Mouse (Mus musculus) limb, embryonic 13.5 days (tissue): ENCODE measurements at regions not wholly inside any gene's neighbourhood (a gene's known extent, or its start where the extent isn't known, plus 50 kb on each side); places are given as distances from the start of the nearest gene placed in this dataset.

Experiments
- ATAC-seq: fragments of 200-750 bp; cut with Nextera tagmentation; 2 replicates; pipeline ENCODE4 v1.8.0; 2017; ENCODE audit warnings: low read depth, moderate number of reproducible peaks, moderate TSS enrichment; ENCODE audit not compliant: low FRiP score
- H3K27ac ChIP-seq: fragments of 300-500 bp; sonication (generic); 2 replicates; pipeline ENCODE4 v1.5.1; 2015; ENCODE audit warnings: inconsistent platforms, mild to moderate bottlenecking, moderate library complexity
- H3K27me3 ChIP-seq: fragments of 300-500 bp; sonication (generic); 2 replicates; pipeline ENCODE4 v1.6.1; 2015; ENCODE audit warnings: mild to moderate bottlenecking, inconsistent platforms
- H3K36me3 ChIP-seq: fragments of 300-500 bp; sonication (generic); 2 replicates; pipeline ENCODE4 v1.6.1; 2015; ENCODE audit warnings: inconsistent platforms, mild to moderate bottlenecking, moderate library complexity
- H3K4me1 ChIP-seq: fragments of 300-500 bp; sonication (generic); 2 replicates; pipeline ENCODE4 v1.6.1; 2015; ENCODE audit warnings: inconsistent platforms
- H3K4me2 ChIP-seq: fragments of 300-500 bp; sonication (generic); replicated peaks from 2 replicates; pipeline ENCODE4 v1.6.1; 2015; ENCODE audit warnings: inconsistent platforms, mild to moderate bottlenecking, moderate library complexity
- H3K4me3 ChIP-seq: fragments of 300-500 bp; sonication (generic); 2 replicates; pipeline ENCODE4 v1.5.1; 2015; ENCODE audit warnings: moderate library complexity, mild to moderate bottlenecking, inconsistent platforms
- H3K9ac ChIP-seq: fragments of 300-500 bp; sonication (generic); 2 replicates; pipeline ENCODE4 v1.6.1; 2015; ENCODE audit warnings: mild to moderate bottlenecking, inconsistent platforms
- H3K9me3 ChIP-seq: fragments of 300-500 bp; sonication (generic); 2 replicates; pipeline ENCODE4 v1.6.1; 2016; ENCODE audit warnings: inconsistent platforms
- WGBS: fragments of 180-500 bp; shearing (Covaris S2); methylation state at CpG from one replicate; pipeline ENCODE4 v1.1.7; 2015; 5-methylcytosine and 5-hydroxymethylcytosine counted together

DNA sequence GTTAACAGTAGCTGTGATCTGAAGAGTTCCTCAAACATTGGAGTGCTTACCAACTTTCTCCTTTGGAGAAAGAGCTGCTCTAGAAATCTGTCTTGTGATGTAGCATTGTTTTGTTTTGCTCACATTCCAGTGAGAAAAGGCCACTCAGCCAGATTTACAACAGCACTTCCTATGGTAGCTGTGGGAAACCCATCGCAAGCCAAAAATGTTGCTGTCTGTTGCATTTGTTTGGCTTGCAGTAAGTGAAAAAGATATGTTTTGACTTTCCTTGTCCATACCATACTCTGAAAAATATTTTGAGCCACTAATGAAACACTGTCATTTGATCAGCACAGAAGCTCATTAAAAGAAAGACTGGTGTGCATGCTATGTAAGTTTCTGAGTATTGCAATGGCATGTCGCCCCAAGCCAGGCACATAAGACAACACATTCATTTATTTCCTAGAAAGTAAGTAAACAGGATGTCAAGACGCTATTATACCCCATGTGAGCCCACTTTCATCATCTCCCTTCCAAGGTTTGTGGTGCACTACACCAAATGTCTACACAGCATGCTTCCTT is 66.2 kb downstream of the Car2 start:
- Histone ChIP-seq H3K9ac (no peak overlapping the region), H3K4me2 (no peak overlapping the region), H3K4me1 (0 out of 2 replicates have a peak, but pooled peaks cover under 1% of the 10 kb centered on the region), H3K27ac (no peak overlapping the region), H3K9me3 (no peaks in the 10 kb centered on the region), H3K4me3 (no peak overlapping the region), H3K27me3 (no peaks in the 10 kb centered on the region), H3K36me3 (no peaks in the 10 kb centered on the region)
- WGBS: 80% methylated on average over 3 of the region's 3 CpGs
- no peak for ATAC-seq

DNA sequence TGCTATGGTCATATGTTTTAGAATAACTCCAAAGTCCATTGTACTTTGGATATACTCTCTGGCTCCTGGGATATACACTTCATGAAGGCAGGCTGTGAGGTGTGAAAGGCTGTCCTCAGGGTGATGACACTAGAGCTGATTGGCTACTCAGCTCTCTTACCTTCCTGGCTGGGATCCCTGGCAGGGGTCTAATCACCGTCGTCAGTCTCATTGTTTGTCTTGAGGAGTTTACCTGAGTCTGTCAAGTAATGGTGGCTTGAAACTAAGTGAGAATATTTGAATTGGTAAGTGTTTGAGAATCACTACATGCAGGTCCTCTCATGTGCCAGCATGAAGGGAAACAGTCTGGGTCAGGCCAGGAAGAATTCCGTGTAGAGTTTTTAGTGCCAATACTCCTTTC is 66.9 kb downstream of the Car2 start:
- WGBS: 50% methylated on average over 3 of the region's 3 CpGs
- Histone ChIP-seq H3K27me3 (no peaks in the 10 kb centered on the region), H3K4me2 (no peak overlapping the region), H3K4me1 (peaks cover 8% of the 10 kb centered on the region; the same call in 1 of the 2 replicates), H3K27ac (no peak overlapping the region), H3K9ac (no peak overlapping the region), H3K4me3 (no peak overlapping the region), H3K9me3 (no peaks in the 10 kb centered on the region), H3K36me3 (no peaks in the 10 kb centered on the region)
- ATAC-seq: no peak

DNA sequence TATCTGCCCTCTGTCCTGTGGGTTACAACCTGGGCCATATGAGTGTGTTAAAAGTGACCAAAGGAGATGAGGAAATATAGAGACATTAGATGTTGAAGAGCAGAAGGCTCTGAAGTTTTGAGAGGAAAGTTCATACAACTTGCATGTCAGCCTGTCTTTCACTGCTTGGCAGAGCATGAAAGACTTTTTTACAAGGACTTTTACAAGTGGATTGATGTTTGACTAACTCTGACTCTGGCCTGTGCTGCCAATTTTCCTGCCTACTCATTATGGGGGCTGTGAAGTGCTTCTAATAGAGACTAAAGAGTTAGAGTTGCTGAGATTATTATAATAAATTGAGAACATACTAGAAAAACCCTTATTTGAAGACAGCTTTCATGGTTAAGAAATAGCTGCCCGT is 71.4 kb downstream of the Car2 start:
- WGBS: 45% methylated on average over 1 of the region's 1 CpGs

DNA sequence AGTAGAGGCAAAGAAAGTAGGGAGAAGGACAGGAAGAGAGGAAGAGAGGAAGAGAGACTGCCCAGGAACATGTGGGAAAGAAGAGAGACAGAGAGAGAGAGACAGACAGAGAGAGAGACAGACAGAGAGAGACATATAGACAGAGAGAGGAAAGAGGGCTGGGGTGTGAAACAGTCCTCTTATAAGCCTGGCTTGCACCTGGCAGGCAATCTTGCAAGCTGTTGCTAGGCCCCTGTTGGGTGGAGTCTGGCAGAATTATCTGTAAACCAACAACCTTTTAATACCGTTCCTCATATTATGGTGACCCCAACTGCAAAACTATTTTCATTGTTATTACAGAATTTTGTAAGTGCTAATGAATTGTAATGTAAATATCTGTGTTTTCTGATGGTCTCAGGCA is 72.2 kb downstream of the Car2 start:
- no peak for ATAC-seq
- H3K4me3 ChIP-seq: no peak overlapping the region
- H3K9me3 ChIP-seq: no peaks in the 10 kb centered on the region
- H3K36me3 ChIP-seq: no peaks in the 10 kb centered on the region
- H3K27ac ChIP-seq: peak overlapping the region; percentile 48; the same call in 1 of the 2 replicates
- no peak overlapping the region for H3K9ac ChIP-seq
- WGBS: 40% methylated on average over 1 of the region's 1 CpGs
- H3K4me1 ChIP-seq: peaks cover 18% of the 10 kb centered on the region
- no peak overlapping the region for H3K4me2 ChIP-seq
- H3K27me3 ChIP-seq: no peaks in the 10 kb centered on the region

More for the DNA sequence above, 71.4 kb downstream of the Car2 start:
- Histone ChIP-seq H3K9ac (no peak overlapping the region), H3K36me3 (no peaks in the 10 kb centered on the region), H3K4me1 (peaks cover 18% of the 10 kb centered on the region), H3K4me3 (no peak overlapping the region), H3K27me3 (no peaks in the 10 kb centered on the region), H3K4me2 (no peak overlapping the region), H3K27ac (no peak overlapping the region), H3K9me3 (no peaks in the 10 kb centered on the region)
- ATAC-seq: peak; percentile 42; the same call in 1 of the 2 replicates

DNA sequence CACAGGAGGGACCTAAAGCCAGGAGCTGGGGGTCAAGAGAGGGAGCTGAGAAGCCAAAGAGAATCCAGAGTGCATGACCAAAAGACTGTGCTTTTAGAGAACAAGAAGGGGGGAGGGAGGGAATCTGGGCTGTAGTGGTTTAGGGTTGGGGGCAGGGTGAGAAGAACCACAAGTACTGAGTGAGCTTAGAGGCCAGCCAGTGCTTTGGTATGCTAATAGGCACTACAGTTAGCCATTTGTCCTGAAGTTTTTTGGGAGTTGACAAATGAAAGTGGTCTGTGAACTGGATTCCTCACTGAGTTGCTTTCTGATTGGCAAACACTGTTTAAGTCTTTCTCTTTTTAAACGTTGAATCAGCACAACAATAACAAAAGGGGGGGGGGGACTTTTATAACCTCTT is 73.5 kb downstream of the Car2 start:
- no peak overlapping the region for H3K27ac ChIP-seq
- H3K9me3 ChIP-seq: no peaks in the 10 kb centered on the region
- no peaks in the 10 kb centered on the region for H3K36me3 ChIP-seq
- H3K4me1 ChIP-seq: peaks cover 18% of the 10 kb centered on the region
- H3K4me3 ChIP-seq: no peak overlapping the region
- no peak for ATAC-seq
- H3K4me2 ChIP-seq: no peak overlapping the region
- no peaks in the 10 kb centered on the region for H3K27me3 ChIP-seq
- H3K9ac ChIP-seq: no peak overlapping the region
- WGBS: 0% methylated on average over 1 of the region's 1 CpGs

DNA sequence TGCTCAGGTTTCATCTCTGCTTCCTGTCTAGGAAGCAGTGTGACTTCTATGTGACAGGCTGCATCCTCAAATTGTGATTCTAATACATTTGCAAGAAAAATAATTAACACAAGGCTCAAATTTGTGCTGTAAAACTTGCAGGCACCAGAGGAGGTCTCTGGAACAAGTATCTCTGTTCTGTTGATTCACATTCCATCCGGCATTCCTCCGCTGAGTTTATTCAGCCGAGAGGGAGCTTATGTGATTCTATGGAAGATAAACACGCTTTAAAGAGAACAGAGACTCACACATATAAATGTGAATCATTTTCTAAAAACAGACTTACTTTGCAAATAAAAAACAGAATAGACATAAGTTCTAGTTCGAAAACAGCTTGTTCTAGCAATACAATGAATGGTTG is 78.7 kb downstream of the Car2 start:
- H3K4me1 ChIP-seq: 0 out of 2 replicates have a peak, but pooled peaks cover 2% of the 10 kb centered on the region
- no peak overlapping the region for H3K4me2 ChIP-seq
- no peaks in the 10 kb centered on the region for H3K9me3 ChIP-seq
- H3K9ac ChIP-seq: no peak overlapping the region
- no peaks in the 10 kb centered on the region for H3K36me3 ChIP-seq
- H3K27ac ChIP-seq: no peak overlapping the region
- 83% methylated on average over 5 of the region's 5 CpGs for WGBS
- no peak overlapping the region for H3K4me3 ChIP-seq
- no peak for ATAC-seq
- no peaks in the 10 kb centered on the region for H3K27me3 ChIP-seq

DNA sequence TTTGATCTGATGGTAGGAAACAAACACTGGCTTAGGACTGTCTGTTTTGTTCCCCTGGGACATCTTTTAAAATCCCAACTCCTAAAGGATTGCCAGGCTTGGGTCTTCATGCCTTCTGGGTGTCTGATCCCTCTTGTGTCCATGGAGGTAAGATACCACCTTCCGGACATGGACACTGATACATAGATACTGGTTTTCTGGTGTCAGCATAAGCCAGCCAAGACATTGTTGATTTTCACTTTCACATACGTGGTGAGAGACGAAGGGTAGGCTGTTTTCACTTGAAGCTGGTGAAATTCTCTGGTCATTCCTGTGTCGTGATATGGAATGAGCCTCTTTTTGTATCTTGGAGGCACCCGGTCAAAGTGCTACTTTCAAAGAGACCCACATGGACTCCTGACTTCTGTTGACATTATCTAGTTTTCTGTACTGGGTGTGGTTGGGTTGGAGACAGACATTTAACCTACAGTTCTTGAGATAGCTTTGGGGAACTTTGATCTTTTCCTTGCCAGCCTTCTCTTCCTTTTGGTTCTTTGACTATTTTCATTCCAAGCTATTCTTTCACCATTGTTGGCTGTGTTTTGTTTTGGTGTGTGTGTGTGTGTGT is 79.5 kb downstream of the Car2 start:
- Histone ChIP-seq H3K4me2 (no peak overlapping the region), H3K4me1 (0 out of 2 replicates have a peak, but pooled peaks cover 5% of the 10 kb centered on the region), H3K4me3 (no peak overlapping the region), H3K9me3 (no peaks in the 10 kb centered on the region), H3K36me3 (no peaks in the 10 kb centered on the region), H3K9ac (no peak overlapping the region), H3K27ac (no peak overlapping the region), H3K27me3 (no peaks in the 10 kb centered on the region)
- ATAC-seq: no peak
- WGBS: 87% methylated on average over 5 of the region's 5 CpGs

DNA sequence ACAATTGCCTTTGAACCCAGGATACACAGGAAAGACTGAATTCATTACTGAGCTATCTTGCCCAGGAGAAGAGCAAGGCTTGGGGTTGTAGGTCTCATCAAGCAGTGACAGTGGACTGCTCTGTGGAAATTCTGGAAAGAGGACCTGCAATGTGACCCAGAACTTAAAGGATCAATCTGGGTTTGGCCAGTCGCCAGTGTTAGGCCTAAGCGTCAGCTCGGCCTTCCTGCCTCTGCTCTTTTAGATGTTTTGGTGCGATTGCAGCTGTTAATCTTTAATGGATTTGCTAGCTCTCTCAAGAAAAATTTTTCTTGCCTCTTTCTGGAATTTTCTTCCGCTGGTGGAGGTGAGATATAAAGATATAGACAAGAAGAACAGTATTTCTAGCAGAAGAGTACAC is 81.2 kb downstream of the Car2 start:
- no peak overlapping the region for H3K9ac ChIP-seq
- no peak overlapping the region for H3K4me3 ChIP-seq
- 0 out of 2 replicates have a peak, but pooled peaks cover 5% of the 10 kb centered on the region for H3K4me1 ChIP-seq
- no peaks in the 10 kb centered on the region for H3K27me3 ChIP-seq
- no peak for ATAC-seq
- H3K27ac ChIP-seq: no peak overlapping the region
- WGBS: 75% methylated on average over 5 of the region's 5 CpGs
- H3K36me3 ChIP-seq: no peaks in the 10 kb centered on the region
- no peak overlapping the region for H3K4me2 ChIP-seq
- no peaks in the 10 kb centered on the region for H3K9me3 ChIP-seq

DNA sequence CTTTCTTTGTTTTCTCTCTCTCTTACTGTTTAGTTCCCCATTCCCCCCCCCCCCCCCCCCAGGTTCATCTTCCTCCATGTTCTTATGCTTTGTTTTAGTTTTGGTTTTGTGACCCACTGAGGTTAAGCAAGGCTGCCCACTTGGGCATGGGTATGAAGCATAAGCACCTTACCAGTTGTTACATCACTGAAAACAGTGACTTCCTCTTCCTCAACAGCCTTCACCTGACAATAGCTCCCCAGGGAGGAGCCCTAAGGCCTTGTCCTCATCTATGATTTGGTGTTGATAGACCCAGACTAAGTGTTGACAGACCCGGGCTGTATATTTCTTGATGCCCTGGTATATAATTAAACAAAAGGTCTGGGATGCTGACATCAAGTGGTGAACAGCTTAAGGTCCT is 82.3 kb downstream of the Car2 start:
- no peak overlapping the region for H3K9ac ChIP-seq
- no peak for ATAC-seq
- no peak overlapping the region for H3K4me2 ChIP-seq
- 88% methylated on average over 1 of the region's 1 CpGs for WGBS
- H3K9me3 ChIP-seq: no peaks in the 10 kb centered on the region
- H3K27me3 ChIP-seq: no peaks in the 10 kb centered on the region
- H3K4me1 ChIP-seq: 0 out of 2 replicates have a peak, but pooled peaks cover 5% of the 10 kb centered on the region
- H3K36me3 ChIP-seq: no peaks in the 10 kb centered on the region
- H3K27ac ChIP-seq: no peak overlapping the region
- no peak overlapping the region for H3K4me3 ChIP-seq

DNA sequence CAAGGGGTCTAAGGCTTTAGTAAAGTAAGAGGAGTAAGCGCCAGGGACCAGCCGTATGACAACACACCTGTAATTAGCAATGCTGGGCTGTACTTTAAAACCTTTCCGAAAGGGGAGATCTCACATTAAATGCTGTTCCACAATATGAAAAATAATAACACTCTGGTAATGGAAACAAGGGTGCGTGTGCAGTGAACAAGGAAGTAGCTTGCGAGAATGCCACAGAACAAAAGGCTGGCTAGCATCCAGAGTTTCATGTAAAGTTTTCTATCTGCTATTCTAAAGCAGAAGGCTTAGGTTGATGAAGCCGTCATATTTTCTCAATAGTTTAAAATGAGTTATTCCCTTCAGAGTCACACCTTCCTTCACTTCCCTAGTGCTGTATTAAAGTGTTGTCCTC is 83.6 kb downstream of the Car2 start:
- H3K27me3 ChIP-seq: no peaks in the 10 kb centered on the region
- H3K4me2 ChIP-seq: no peak overlapping the region
- H3K9ac ChIP-seq: no peak overlapping the region
- no peaks in the 10 kb centered on the region for H3K36me3 ChIP-seq
- 0 out of 2 replicates have a peak, but pooled peaks cover 5% of the 10 kb centered on the region for H3K4me1 ChIP-seq
- WGBS: 66% methylated on average over 6 of the region's 6 CpGs
- ATAC-seq: no peak
- no peak overlapping the region for H3K27ac ChIP-seq
- H3K4me3 ChIP-seq: no peak overlapping the region
- H3K9me3 ChIP-seq: no peaks in the 10 kb centered on the region

DNA sequence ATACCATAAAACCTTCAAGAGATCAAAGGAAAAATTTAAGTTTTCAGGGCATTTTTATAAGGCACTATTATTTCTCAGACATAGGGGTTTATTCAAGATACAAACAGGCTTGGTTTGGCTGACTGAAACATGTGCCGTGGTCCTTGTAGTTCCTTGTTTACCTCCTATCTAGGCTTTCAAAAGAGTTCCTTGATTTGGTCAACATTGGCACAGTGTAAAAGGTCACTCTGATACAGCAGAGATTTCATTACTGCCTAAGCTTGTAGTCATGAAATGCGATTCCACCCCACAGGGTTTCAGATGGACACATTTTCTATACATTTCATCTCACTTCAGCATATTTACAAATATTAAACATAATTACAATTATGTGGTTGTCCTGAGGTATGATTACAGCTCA is 85.6 kb downstream of the Car2 start:
- Histone ChIP-seq H3K9me3 (no peaks in the 10 kb centered on the region), H3K27ac (no peak overlapping the region), H3K27me3 (no peaks in the 10 kb centered on the region), H3K36me3 (no peaks in the 10 kb centered on the region), H3K9ac (no peak overlapping the region), H3K4me2 (no peak overlapping the region), H3K4me3 (no peak overlapping the region), H3K4me1 (0 out of 2 replicates have a peak, but pooled peaks cover 5% of the 10 kb centered on the region)
- ATAC-seq: no peak
- 71% methylated on average over 2 of the region's 2 CpGs for WGBS

DNA sequence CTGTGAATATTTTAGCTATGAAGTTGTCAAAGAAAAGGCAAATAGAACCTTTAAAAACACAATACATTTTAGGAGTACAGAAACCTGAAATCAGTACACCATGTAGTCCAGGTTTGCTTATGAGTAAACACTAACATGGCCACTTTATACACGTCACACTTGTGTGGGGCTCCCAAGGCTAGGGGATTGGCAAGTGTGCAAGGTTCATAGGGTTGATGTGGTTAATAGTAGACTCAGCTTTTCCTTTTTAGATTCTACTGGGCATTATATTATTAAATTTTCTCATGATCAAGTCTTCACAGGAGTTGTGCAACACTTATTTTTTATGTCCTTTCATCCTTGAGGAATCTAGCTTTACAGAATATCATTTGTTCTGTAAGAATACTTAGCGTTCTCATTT is 88.7 kb downstream of the Car2 start:
- no peak for ATAC-seq
- Histone ChIP-seq H3K36me3 (no peaks in the 10 kb centered on the region), H3K27ac (no peak overlapping the region), H3K9me3 (no peaks in the 10 kb centered on the region), H3K9ac (no peak overlapping the region), H3K4me3 (no peak overlapping the region), H3K27me3 (no peaks in the 10 kb centered on the region), H3K4me1 (0 out of 2 replicates have a peak, but pooled peaks cover 3% of the 10 kb centered on the region), H3K4me2 (no peak overlapping the region)
- 88% methylated on average over 2 of the region's 2 CpGs for WGBS

DNA sequence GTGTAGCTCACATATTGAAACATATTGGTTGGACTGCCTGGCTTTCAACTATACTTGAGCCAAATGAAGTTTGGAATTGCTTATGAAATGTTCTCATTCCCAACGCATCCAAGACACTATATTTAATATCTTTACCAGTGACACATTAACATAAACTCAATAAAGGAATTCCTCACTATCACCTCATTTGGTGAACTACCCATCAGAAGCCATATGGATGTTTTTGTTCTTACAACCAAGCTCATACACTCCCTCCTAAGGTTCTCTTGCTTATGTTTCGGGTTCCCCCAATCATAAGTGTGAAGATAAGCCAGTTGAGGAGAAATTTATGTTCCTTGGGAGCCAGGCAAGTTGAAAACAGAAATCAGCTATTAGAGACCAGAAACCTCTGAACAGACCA is 89.1 kb downstream of the Car2 start:
- WGBS: 86% methylated on average over 2 of the region's 2 CpGs
- H3K4me2 ChIP-seq: no peak overlapping the region
- H3K36me3 ChIP-seq: no peaks in the 10 kb centered on the region

More for the DNA sequence above, 89.1 kb downstream of the Car2 start:
- Histone ChIP-seq H3K27ac (no peak overlapping the region), H3K9ac (no peak overlapping the region), H3K9me3 (no peaks in the 10 kb centered on the region), H3K4me3 (no peak overlapping the region), H3K4me1 (no peaks in the 10 kb centered on the region), H3K27me3 (no peaks in the 10 kb centered on the region)
- no peak for ATAC-seq
